Mouse (Mus musculus) erythroblast, embryonic 14.5 days (primary cell): ENCODE results near the gene Btbd2.

Source experiments
- GATA1 ChIP-seq: IDR thresholded peaks from 2 replicates; pipeline ENCODE4 v1.6.1; 2012; ENCODE audit warnings: low read length, inconsistent platforms, mixed read lengths
- TAL1 ChIP-seq: IDR thresholded peaks from 3 replicates; pipeline ENCODE4 v1.6.1; 2012; ENCODE audit warnings: low read length, inconsistent platforms, mixed read lengths

DNA sequence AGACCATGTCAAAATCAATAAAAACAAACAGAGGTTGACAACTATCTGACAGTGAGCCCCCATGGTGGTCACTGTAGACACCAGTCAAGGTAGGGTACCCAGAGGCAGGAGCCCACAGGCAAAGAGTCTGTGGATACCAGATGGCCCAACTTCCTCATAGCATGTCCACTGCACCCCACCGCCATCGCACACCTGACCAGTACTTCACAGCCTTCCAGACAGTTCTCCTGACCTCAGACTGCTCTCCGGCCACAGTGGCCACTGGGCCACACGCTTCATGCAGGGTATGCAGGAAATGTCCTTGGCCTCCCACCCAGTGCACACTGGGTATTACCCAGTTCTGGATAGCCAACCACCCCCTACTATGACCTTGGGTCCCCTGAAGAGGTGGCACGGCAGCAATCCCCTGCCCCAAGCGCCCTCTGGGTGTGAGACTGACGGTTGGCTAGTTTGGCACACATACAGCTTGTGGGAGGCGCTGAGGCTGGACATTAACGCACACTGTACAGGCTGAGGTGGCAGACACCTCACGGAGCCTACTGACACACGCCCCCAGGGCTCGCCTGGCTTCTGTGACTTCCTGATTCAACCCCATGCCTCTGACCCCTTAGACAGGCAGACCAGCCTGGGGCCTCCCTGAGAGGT lies 36.7 kb upstream of the Btbd2 start:
- TF ChIP-seq TAL1 (no peak), GATA1 (no peak)
